Mouse (Mus musculus) monocyte, adult 2 months (primary cell): ENCODE data around the gene Slc15a3.
A peak's percentile ranks its signal among the peaks of the same experiment; 100 is the strongest.

ENCODE experiments used
- DNase-seq, 2 experiments: peaks; one replicate each; pipeline ENCODE4 v3.0.0; 2022; ENCODE audit warnings: low spot score in 2 of 2, low read depth in 1 of 2

The Slc15a3 gene

GRCm38 (mm10) chr19:10869241-10869885 lies 29.8 kb downstream of the Slc15a3 start:
- DNase-seq, result no peak

- no peak for DNase-seq
Measured at GRCm38 (mm10) chr19:10869886-10870527, 30.5 kb downstream of the Slc15a3 start, which contains the start of gene Tmem132a. Gene Tmem132a (minus strand): TSS chr19:10869940.

- no peak for DNase-seq
Measured at GRCm38 (mm10) chr19:10870676-10871075, 31.1 kb downstream of the Slc15a3 start.

- DNase-seq, result no peak
Measured at GRCm38 (mm10) chr19:10871328-10871961, 31.9 kb downstream of the Slc15a3 start.

GRCm38 (mm10) chr19:10878201-10878837 lies 38.8 kb downstream of the Slc15a3 start:
- DNase-seq, result no peak

GRCm38 (mm10) chr19:10880085-10880974 lies 40.8 kb downstream of the Slc15a3 start:
- DNase-seq, result peak; percentile 71 to 79

GRCm38 (mm10) chr19:10880975-10881425 lies 41.5 kb downstream of the Slc15a3 start:
- DNase-seq, result no peak

- DNase-seq, result peak; percentile 68 to 80
Measured at GRCm38 (mm10) chr19:10881426-10882154, 42.1 kb downstream of the Slc15a3 start, which contains the start of gene Tmem109. Gene Tmem109 (minus strand): TSS chr19:10882001.

- DNase-seq, result no peak
Measured at GRCm38 (mm10) chr19:10892201-10892600, 52.7 kb downstream of the Slc15a3 start.

GRCm38 (mm10) chr19:10895016-10895528 lies 55.5 kb downstream of the Slc15a3 start, which contains the start of gene Prpf19:
Gene Prpf19 (plus strand): TSS chr19:10895231.
- DNase-seq, result peak; percentile 88 to 91

GRCm38 (mm10) chr19:10895708-10896107 lies 56.2 kb downstream of the Slc15a3 start:
- no peak for DNase-seq

GRCm38 (mm10) chr19:10896849-10897248 lies 57.3 kb downstream of the Slc15a3 start:
- no peak for DNase-seq

GRCm38 (mm10) chr19:10897491-10897890 lies 58.0 kb downstream of the Slc15a3 start:
- DNase-seq, result no peak

GRCm38 (mm10) chr19:10900315-10900714 lies 60.8 kb downstream of the Slc15a3 start:
- no peak for DNase-seq

- DNase-seq, result no peak
Measured at GRCm38 (mm10) chr19:10901046-10901445, 61.5 kb downstream of the Slc15a3 start.

- no peak for DNase-seq
Measured at GRCm38 (mm10) chr19:10904512-10904911, 65.0 kb downstream of the Slc15a3 start.

GRCm38 (mm10) chr19:10904927-10905727 lies 65.6 kb downstream of the Slc15a3 start:
- DNase-seq, result no peak

GRCm38 (mm10) chr19:10905728-10906000 lies 66.1 kb downstream of the Slc15a3 start:
- no peak for DNase-seq

GRCm38 (mm10) chr19:10907891-10908290 lies 68.4 kb downstream of the Slc15a3 start:
- peak in 1 of 2 experiments; percentile 22 for DNase-seq
